Mouse (Mus musculus): ENCODE measurements around the gene Rapgef4.

Gene Rapgef4

DNA sequence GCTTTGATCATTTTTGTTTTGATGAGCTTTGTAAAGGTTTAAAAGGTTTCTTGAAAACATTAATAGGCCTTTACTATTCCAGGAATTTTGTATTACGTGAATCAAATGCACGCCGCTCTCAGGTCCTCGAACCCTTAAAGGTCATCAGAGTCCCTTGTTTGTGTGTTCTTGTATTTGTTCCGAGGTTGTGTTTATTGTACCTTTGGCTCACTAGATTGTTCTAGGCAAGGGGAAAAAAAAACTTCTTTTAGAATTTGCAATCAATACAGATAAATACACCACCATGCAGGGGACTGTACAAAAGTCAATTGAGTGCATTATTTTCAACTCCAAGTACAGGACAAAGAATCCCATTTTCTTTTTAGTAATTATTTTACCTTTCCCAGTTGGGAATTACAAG, 175.4 kb downstream of the Rapgef4 start:
- no peak for DNase-seq

DNA sequence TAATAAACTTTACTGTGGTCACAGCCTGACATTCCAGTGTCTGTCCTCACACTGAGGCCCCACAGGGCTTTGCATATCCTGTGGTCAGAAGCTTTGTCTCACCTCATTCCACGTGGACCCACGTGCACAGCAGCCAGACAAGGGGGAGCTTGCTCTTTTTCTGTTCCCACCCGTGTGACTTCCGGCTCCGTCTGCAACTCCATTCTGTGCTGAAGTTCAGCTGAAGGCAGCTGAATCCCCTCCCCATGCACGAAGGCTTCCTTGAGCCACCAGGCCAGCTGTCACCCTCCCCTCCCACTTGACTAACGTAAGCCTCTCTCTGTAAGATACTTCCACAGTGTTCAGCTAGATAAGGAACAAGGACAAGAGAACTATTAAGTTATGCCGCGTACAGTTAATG, 176.5 kb downstream of the Rapgef4 start:
- DNase-seq, result no peak

DNA sequence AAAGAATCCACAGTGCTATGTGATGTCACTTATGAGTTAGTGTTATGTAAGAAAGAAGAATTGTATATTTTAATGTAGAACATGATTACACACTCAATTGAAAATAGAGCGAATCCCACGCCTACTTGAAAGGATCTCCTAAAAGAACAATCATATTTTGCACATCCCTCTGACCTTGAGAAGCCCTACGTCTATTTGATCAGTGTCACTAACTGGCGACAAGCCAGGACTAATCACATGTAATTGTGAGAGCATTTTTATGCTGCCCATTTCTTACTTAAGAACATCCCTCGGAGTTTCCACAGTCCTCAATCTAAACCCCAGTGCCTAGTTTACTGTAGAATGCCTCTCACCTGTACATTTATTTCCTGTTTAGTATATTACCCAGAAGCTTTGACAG, 177.0 kb downstream of the Rapgef4 start:
- no peak for DNase-seq

DNA sequence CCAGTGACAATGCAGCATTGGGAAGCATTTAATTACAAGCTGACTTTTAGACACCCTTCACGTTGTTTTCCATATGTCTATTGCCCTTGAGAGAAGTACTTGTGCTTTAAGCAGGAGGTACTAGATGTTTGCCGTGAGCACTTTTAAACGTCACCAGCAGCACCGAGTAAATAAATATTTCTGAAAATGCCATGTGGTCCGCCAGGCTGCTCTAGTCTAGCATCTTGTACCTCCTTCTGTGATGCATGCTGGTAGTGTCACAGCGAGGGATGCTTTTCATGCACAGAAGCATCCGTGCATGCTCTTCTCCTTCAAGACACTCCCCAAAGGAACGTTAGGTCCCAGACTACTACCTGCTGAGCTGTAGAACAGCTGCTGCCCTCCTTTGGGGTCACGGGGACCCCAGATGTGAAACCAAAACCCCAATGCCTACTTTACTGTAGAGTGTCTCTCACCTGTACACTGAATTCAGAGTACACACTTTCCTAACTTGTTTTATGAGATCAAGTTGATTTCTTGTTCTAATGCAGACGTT, 177.7 kb downstream of the Rapgef4 start:
- DNase-seq, result no peak

DNA sequence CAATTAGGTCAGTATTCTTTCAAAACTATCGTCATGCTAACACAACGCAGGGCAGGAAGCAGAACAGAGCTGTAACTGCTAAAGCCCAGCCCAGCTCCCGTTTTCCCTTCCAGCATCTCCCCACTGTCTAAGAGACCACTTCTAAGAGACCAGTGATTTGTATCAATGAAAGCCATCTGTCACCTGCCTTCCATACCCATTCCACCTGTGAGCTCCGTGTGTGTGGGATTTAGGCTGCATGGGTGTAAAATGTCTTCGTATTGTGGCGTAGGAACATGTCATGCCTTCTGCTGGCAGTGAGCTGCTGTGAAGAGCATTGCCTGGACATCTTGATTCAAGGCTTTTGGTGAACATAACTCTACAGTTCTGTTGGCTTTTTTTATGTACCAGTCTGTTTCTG, 178.2 kb downstream of the Rapgef4 start:
- DNase-seq, result no peak

DNA sequence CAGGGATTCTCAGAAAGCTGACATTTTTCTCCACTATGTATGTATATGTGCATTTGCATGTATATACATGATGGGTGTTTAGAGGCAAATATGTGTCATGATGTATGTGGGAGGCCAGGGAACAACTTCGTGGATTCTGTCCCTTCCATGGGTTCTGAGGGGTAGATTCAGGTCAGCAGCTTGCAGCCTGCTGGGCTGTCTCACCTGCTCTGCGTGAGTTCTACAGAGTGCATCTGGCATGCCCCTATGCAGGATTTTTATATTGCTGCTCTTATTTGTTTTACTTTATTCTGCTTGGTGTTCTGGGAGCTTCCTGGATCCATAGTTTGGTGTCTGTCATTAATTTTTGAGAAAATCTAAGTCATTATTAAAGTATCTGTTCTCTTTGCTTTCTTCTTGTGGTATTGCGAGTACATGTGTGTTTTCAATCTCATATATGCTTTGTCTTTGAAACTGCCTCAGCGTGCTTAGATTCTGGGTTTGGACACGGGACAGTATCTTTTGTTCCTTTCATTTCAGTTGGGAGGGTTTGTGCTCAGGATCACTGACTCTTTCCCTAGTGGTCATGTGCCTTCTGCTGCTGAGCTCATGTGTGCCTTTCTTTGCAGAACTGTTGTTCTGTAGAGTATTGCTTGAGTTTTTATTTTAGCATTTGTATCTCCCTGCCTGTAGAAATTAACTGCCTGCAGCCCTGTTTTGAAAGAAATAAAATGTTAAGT, 184.3 kb downstream of the Rapgef4 start:
- peak; percentile 73 for DNase-seq

DNA sequence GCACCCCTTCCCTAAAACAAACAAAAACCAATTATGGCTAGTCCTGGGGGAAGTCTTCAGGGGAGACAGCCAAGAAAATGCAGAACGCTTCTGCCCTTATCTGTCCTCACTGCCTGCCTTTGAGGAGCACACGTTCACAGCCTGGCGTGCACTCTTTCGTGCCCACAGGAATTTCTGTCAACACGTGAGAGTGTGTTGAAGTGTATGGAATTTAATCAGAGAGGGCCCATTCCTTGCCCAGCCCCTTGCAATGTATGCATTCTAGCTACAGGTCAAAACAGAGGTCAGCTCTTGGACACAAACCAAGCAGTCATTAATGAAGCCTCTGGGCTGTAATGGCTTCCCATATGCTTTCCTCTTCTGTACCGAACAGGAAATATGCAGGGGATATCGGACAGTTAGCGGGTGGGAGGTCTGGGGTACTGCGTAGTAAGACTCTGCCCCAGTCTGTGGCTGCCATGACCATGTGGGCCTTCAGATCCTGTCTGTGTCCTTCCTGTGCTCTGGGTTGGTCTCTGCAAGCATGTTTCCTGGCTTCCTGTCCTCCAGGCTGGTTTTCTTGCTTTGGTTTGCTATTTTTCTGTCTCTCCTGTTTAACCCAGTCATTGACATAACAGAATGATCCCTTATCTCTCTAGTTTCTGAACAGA, 188.5 kb downstream of the Rapgef4 start:
- no peak for DNase-seq

DNA sequence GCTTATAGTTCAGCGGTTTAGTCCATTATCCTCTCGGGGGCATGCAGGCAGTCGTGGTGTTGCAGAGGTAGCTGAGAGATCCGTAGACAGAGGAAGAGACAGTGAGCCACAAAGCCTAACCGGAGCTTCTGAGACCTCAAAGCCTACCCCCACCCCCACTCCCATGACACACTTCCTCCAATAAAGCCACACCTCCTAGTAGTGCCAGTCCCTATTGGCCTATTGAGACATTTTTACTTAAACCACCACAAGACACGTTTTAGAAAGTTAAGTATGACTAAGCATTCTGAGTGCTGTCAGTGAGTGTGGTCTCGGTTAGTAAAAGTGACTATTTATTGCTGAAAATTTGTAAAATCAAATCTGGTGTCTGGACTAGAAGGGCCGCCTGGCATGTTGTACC, 189.5 kb downstream of the Rapgef4 start:
- no peak for DNase-seq

DNA sequence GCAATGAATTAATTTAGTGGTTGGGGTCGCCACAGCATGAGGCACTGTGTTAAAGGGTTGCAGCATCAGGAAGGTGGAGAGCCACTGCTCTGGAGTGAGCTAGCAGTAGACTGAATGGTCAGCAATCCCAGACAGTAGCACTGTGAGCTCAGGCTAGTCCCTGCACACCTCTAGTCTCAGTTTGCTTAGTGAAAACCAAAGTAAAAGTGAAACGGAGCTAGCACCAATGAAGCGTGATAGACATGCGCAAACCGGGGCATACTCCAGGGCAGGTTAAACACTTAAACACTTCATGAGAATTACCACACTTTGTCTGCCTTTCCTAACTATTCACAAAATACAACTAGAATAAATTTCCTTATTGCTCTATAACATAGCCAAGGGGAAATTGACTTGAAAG, 190.2 kb downstream of the Rapgef4 start:
- DNase-seq, result no peak

DNA sequence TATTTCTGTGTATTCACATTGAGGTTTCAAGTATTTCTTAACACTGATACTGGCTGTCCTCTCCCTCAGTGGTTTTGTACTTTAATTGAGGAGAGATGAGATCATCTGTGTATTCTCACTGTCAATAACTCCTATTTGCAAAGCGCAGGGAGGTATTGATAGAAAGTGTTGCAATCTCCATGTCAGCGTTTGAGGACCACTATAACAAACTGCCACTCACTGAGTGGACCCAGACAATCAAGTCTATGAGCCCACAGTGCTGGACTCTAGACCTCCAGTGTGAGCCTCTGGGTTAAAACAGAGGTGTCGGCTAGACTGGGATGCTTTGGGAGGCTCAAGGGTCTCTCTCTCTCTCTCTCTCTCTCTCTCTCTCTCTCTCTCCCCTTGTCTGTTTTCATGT, 192.0 kb downstream of the Rapgef4 start:
- no peak for DNase-seq

DNA sequence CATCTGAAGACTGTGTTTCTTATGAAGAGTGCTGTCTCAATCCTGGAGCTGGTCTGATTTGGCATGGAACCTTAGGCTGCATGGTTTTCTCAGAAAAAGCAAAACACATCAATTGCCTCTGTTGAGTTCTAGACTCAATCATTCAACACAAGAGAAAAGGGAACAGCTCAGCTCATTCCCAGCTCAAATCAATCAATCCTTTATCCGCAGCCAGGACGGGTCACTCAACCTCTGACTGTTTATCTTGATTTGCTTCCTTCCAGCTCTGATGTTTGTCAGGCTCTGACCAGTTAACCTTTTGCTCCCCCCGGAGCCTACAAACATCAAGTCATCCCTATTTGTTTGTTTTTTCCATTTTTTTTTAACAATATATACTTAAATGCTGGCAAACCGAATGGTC, 192.8 kb downstream of the Rapgef4 start:
- DNase-seq, result no peak

DNA sequence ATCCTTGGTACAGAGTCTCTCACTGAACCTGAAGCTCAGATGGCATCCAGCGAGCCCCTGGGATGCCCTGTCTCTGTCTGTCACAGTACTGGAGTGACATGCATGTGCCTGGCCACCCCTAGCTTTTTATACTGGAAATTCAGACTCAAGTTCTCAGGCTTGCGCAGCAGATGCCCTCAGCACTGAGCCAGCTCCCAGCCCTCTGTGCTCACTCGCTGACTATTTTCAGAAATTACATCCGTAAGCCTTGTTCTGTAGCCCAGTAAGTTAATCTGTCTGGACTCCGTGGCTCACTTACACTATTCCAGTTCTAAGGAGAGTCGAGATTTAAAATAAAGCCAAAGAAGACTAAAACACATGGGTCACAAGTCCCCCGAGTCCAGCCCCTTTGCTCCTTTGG, 194.5 kb downstream of the Rapgef4 start:
- no peak for DNase-seq

DNA sequence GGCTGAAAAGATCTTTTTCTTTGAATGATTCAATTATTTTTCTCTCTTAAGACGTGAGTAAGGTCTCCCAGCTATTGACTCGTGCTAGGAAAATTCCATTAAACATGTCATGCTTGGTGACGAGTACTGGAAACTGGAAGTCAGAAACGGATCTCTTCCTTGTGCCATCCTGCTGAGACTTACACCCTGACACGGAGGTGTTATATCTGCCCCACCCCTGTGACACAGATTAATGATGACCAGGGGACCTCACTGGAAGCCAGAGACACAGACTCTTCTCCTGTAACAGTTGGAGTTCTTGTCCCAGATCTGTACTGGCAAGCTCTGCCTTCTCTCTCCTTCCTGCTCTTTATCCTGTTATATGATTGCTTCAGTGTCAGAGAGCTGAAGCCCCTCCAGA, 194.9 kb downstream of the Rapgef4 start:
- DNase-seq, result no peak

DNA sequence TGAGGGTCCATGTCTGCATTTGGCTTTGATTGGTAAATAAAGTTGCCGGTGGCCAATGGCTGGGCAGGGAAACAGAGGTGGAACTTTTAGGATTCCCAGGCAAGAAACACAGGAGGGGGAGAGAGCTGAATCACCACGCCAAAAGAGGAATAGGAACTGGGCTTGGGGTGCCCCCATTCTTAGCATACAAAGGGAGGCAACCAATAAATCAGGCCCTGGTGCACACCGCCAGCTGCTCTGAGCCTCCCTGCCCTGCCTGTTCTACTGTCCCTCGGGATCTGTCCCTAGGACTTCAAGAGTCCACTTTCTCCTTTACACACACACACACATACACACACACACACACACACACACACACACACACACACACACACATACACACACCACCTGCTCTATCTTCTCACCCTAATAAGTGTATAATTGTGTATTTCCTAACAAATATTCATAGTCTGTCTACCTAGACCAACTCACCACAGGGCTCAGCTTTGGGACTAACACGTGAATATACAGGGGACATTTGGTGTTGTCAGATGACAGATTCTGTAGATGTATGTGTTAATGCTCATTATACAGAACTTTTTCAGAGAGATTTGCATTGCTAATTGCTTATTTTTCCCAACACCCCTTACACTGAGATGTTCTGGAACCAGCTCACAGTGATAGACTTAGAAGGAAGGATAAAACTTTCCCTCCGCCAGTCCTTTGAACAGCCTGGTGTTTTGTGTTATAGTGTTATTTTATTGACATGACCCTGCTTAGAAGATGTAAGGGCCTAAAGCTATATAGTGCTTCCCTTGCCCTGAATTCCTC, 196.4 kb downstream of the Rapgef4 start:
- DNase-seq, result no peak

DNA sequence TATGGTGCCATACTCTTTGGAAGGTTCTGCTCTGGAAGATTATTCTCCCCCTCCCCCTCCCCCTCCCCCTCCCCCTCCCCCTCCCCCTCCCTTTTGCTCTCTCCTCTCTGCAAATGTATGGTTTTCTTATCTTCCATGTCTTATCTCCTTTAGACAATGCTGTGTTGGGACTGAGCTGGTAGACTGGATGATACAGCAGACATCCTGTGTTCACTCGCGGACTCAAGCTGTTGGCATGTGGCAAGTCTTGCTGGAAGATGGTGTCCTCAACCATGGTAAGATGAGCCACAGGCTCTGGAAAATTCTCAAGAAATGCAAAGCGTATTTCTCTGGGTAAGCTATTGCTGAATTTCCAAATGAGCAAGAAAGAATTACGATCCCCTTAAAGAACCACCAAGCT, 197.0 kb downstream of the Rapgef4 start:
- no peak for DNase-seq

DNA sequence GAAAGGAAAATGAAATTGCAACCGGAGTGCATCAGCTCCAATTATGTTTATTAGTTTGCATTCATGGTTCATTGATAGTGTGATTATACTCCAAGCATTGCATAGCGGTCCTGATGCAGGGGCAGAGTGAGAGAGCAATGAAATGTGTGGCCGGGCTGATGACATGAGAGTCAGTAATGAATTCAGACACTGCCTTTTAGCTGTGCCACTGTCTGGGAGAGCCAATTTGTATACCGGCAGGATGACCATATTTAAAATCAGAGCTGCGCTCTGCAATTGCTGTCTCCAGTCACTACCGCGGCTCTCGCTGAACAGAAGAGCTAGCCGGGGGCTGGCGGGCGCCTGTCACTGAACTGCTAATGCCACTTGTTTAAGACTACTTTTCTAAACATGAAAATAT, 197.5 kb downstream of the Rapgef4 start:
- no peak for DNase-seq

DNA sequence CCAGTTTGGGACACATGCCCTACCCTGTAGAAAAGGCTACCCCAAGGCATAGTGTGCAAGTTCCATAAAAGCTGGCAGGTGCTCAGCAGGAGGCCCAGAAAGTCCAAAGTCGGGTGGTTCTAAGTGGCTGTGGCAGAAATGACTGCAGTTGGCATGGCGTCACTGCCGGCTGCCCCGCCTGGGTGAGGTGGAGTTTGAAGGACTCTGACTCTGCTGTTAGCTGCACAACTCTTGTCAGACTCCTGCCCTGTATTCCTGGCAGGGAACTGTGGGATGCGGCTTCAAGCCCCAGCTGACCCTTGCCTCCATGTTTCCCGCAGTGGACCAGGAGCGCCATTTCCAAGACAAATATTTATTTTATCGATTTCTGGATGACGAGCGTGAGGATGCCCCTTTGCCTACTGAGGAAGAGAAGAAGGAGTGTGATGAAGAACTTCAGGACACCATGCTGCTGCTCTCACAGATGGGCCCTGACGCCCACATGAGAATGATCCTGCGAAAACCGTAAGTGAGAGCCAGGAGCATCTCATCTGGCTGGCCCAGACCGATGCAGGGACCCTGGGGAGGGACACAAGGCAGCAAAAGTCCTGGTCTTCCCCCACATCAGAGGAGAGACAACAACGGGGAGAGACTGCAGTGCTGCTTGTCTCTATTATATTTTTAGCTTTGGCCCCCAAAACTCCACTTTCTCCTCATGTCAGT, 198.7 kb downstream of the Rapgef4 start:
- DNase-seq, result no peak

DNA sequence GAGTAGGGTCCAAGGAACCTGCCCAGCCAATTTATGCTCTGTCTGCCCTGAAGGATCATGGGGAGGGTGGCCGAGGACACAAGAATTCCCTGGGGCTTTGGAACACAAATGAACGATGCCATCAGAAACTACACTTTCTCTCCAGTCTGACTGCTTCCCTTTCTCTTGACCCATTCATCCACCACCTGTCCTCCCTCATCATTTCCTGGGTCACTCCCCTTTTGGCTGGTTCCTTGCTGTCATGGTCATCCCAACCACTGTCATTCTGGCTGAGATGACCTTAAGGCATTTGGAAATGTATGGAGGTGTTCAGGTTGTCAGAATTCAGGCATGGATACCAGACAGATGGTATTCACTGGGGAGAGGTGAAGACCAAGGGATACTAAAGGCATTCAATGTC, 200.4 kb downstream of the Rapgef4 start:
- no peak for DNase-seq

DNA sequence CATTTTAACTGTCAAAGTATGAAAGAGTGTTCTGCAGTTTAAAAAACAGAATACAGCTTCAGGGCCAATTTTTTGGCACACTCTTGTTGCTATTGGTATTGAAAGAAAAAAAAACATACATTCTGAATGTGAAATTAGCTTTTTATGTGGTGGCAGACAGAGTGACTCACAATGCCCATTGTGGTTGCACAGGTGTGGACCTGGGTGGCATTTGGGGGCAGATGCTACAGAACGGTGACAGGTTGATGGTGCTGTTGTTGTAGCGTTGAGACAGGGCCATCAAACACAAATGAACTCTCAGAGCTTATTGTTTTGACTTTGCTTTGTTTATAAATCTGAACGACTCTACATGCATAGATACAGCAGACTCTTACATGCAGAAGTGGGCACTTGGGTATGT, 202.7 kb downstream of the Rapgef4 start:
- no peak for DNase-seq

DNA sequence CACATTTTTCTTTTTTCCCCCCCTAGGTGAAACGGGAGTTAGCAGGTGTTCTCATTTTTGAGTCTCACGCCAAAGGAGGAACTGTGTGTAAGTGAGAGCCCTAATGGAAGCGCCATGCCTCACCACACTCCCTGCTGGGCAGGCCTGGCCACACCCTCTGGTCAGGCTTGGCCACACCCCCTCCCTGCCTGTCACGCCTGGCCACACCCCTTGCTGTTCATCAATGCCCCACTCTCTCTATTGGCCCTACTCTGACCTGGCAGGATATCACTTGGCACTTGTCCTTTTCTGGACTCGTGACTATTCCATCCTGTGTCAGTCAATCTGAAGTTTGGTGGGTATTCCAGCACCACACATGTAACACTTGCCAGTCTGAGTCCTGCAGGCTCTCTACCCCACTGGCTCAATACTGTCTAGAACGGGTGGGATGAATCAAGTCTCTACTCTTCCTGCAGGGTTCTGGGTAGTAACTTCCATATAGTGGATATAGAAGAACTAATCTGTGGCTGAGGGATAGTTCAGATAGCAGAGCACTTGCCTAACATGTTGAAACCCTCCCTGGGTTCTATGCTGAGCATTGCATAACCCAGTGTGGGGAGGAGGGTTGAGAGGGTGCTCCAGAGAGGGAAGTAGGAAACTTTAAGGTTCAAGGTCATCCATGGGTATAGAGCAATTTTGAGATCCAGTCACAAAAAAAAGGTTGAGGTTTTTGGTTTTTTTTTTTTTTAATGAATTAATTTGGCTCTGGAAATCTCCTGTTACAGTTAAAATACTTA, 215.3 kb downstream of the Rapgef4 start:
- DNase-seq, result no peak

DNA sequence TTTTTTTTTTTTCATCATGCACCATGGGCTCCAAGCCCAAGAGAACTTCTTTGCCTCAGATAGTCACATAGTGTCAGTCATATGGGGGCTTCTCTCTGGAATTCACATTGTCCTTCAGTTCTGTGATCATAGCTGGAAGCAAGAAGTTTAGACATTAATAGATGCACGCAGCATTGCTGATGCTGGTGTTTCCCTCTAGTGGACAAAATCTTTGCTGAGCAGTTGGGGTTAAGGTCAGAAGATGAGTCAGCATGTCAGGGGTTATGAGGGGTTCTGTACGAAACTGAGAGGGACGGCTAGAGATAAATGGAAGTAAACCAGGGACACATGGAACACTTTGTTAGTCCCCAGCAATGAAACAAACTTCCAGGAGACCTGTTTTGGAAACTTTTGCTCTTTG, 216.0 kb downstream of the Rapgef4 start:
- no peak for DNase-seq

DNA sequence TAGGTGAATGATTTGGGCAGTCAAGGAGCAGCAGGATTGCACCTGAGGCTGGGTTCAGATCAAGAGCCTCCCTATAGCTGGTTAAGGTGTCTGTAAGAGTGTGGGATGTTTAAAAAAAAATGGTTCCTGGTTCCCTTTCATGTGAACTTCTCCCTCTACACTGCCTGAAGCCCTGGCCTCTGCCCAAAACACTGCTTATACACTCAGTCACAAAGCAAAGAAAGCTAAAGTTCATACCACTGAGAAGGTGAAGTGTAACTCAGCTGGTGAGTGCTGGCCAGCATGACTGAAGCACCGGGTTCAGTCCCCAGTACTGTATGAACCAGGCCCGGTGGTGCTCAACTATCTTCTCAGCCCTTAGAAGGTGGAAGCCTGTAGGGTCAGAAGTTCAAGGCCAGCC, 218.4 kb downstream of the Rapgef4 start:
- DNase-seq, result no peak
